Mouse (Mus musculus) fibroblast of lung, adult 2 months (primary cell): ENCODE results near the gene Gnb1l.

Experiments
- DNase-seq: peaks from one replicate; pipeline ENCODE4 v3.0.0-alpha.2; 2011; ENCODE audit warnings: low read depth

Gene Gnb1l

GRCm38 (mm10) chr16:18547891-18548290, 49.4 kb downstream of the Gnb1l start:
- no peak for DNase-seq

GRCm38 (mm10) chr16:18551604-18552003, 53.1 kb downstream of the Gnb1l start:
- no peak for DNase-seq

GRCm38 (mm10) chr16:18552106-18552710, 53.7 kb downstream of the Gnb1l start:
- no peak for DNase-seq

- no peak for DNase-seq
These were observed 56.2 kb downstream of the Gnb1l start for GRCm38 (mm10) chr16:18554721-18555120.

- DNase-seq: peak; percentile 61
These were observed 56.9 kb downstream of the Gnb1l start for GRCm38 (mm10) chr16:18555235-18555935.

- DNase-seq: no peak
These were observed 57.9 kb downstream of the Gnb1l start for GRCm38 (mm10) chr16:18556461-18556860.

- DNase-seq: no peak
These were observed 66.0 kb downstream of the Gnb1l start for GRCm38 (mm10) chr16:18564472-18564871.

GRCm38 (mm10) chr16:18568599-18568998, 70.1 kb downstream of the Gnb1l start:
- no peak for DNase-seq

GRCm38 (mm10) chr16:18574196-18574595, 75.7 kb downstream of the Gnb1l start:
- DNase-seq: no peak

- DNase-seq: no peak
These were observed 78.6 kb downstream of the Gnb1l start for GRCm38 (mm10) chr16:18577071-18577470.

GRCm38 (mm10) chr16:18577599-18578160, 79.2 kb downstream of the Gnb1l start:
- peak; percentile 18 for DNase-seq

- no peak for DNase-seq
These were observed 81.9 kb downstream of the Gnb1l start for GRCm38 (mm10) chr16:18580389-18580788.

GRCm38 (mm10) chr16:18581050-18581622, 82.6 kb downstream of the Gnb1l start:
- no peak for DNase-seq

- no peak for DNase-seq
These were observed 83.2 kb downstream of the Gnb1l start for GRCm38 (mm10) chr16:18581623-18582205.

GRCm38 (mm10) chr16:18582426-18583148, 84.1 kb downstream of the Gnb1l start:
- no peak for DNase-seq

GRCm38 (mm10) chr16:18583169-18583568, 84.7 kb downstream of the Gnb1l start:
- DNase-seq: no peak

GRCm38 (mm10) chr16:18583673-18584357, 85.3 kb downstream of the Gnb1l start:
- DNase-seq: no peak

GRCm38 (mm10) chr16:18584901-18585510, 86.5 kb downstream of the Gnb1l start:
- no peak for DNase-seq

- DNase-seq: no peak
These were observed 87.2 kb downstream of the Gnb1l start for GRCm38 (mm10) chr16:18585676-18586075.

- no peak for DNase-seq
These were observed 87.8 kb downstream of the Gnb1l start for GRCm38 (mm10) chr16:18586076-18586905.
